Mouse (Mus musculus): ENCODE data around the gene Tmem140.

- TF ChIP-seq CTCF (IDR thresholded peaks at IDR 0.05; ENCODE audit: low read depth) (no peak), EP300 (IDR thresholded peaks at IDR 0.05; ENCODE audit: low read depth) (no peak)
Measured at GRCm38 (mm10) chr6:34906661-34907060, 43.7 kb downstream of the Tmem140 start.
